Mouse (Mus musculus) lung, adult 2 months (tissue): ENCODE measurements around the gene Zfp354c. TPM values are rescaled to one million over a fixed set of nuclear protein-coding genes. Genes with fewer than 3 reads are reported as not detected.
A peak's percentile ranks its signal among the peaks of the same experiment; 100 is the strongest.

Experiments used
- DNase-seq: peaks from one replicate; pipeline ENCODE4 v3.0.0; 2022
- H3K4me1 ChIP-seq: fragments of 200-500 bp; 2 replicates; pipeline ENCODE4 v1.6.1; 2011; ENCODE audit warnings: low read length; ENCODE audit not compliant: control insufficient read depth, insufficient read depth
- H3K4me3 ChIP-seq: fragments of 200-500 bp; replicated peaks from 2 replicates; pipeline ENCODE3; 2011; ENCODE audit warnings: low read depth, mild to moderate bottlenecking, control low read depth, low read length; ENCODE audit errors: extremely low read depth
- CTCF ChIP-seq: fragments of 200-500 bp; IDR thresholded peaks from 2 replicates; pipeline ENCODE4 v1.5.1; 2011; ENCODE audit warnings: mild to moderate bottlenecking, low read length, control low read depth; ENCODE audit not compliant: insufficient read depth
- POLR2A ChIP-seq: fragments of 200-500 bp; IDR thresholded peaks from 2 replicates; pipeline ENCODE4 v1.6.1; 2011; ENCODE audit warnings: low read depth, mild to moderate bottlenecking, control low read depth, low read length, borderline replicate concordance; ENCODE audit errors: extremely low read depth
- WGBS: fragments of 180-500 bp; shearing (Covaris S2); methylation state at CpG from one replicate; pipeline ENCODE4 v1.1.7; 2018; 5-methylcytosine and 5-hydroxymethylcytosine counted together
- polyA plus RNA-seq: library from polyadenylated mRNA; depleted of rRNA; stranded (reverse); fragments of >200 nt; gene quantifications from 2 replicates; pipeline ENCODE4 v1.2.3, GENCODE M21; 2012; rRNA removed

Zfp354c gene
- 1.5 and 2.5 TPM in 2 replicates for polyA plus RNA-seq

GRCm38 (mm10) chr11:50827010-50827953 is at the start of gene Zfp354c:
Gene Zfp354c, minus strand, starts transcription at chr11:50827724.
- TF ChIP-seq POLR2A = peak; percentile 78; the same call in 1 of the 2 replicates
- no peak for TF ChIP-seq CTCF
- WGBS = 1% methylated on average over 45 of the region's 45 CpGs
- DNase-seq = peak; percentile 79
- Histone ChIP-seq H3K4me1 (no peaks in the 10 kb centered on the region), H3K4me3 (peak within 1 kb of the TSS; percentile 92)

- H3K4me3 ChIP-seq = no peak overlapping the region
- H3K4me1 ChIP-seq = no peaks in the 10 kb centered on the region; the same call in 1 of the 2 replicates
- WGBS = under 1% methylated on average over 72 of the region's 72 CpGs
- TF ChIP-seq CTCF (no peak), POLR2A (no peak)
- no peak for DNase-seq
Measured at GRCm38 (mm10) chr11:50850989-50851601, 23.6 kb upstream of the Zfp354c start.

GRCm38 (mm10) chr11:50850177-50850735 is 22.7 kb upstream of the Zfp354c start, which contains the start of gene Grm6:
Gene Grm6, plus strand, starts transcription at chr11:50850685.
- under 1% methylated on average over 11 of the region's 11 CpGs for WGBS
- Histone ChIP-seq H3K4me3 (no peak within 1 kb of the TSS), H3K4me1 (no peaks in the 10 kb centered on the region; the same call in 1 of the 2 replicates)
- DNase-seq = no peak
- TF ChIP-seq CTCF = no peak
- TF ChIP-seq POLR2A = no peak

- 2% methylated on average over 10 of the region's 10 CpGs for WGBS
- DNase-seq = no peak
- TF ChIP-seq POLR2A (no peak), CTCF (no peak)
- no peaks in the 10 kb centered on the region; the same call in 1 of the 2 replicates for H3K4me1 ChIP-seq
- H3K4me3 ChIP-seq = no peak overlapping the region
Measured at GRCm38 (mm10) chr11:50849310-50849709, 21.8 kb upstream of the Zfp354c start.

DNA sequence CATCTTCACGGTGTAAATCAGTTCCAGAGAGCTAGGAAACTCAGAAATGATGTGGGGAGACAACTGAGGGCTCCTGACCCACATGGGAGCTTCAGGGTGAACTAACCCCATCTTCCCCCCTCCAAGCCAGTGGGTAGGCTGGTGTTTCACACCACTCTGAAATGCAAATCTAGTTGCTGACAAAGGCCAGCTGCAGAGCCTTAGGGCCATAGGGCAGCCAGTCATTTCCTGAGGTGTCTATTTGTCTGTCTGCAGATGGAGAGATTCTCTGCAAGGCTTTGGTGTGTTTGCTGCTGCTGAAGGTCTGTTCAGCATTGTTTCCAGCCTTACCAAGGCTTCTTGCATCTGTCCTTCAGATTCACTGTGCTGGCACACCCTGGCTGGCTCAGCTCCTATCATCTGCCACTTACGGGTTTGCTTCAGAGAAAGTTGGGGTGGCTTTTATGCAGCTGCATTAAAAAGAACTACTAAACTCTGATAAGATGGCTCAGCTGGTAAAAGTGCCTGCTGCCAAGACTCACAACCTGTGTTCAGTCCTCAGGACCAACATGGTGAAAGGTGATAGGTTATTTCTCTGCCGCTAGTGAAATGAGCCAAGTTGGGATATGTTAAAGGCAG is 21.1 kb upstream of the Zfp354c start:
- 33% methylated on average over 3 of the region's 3 CpGs for WGBS
- no peak for TF ChIP-seq POLR2A
- TF ChIP-seq CTCF = no peak
- DNase-seq = no peak
- no peaks in the 10 kb centered on the region; the same call in 1 of the 2 replicates for H3K4me1 ChIP-seq
- no peak overlapping the region for H3K4me3 ChIP-seq

GRCm38 (mm10) chr11:50847047-50847446 is 19.5 kb upstream of the Zfp354c start:
- DNase-seq = no peak
- Histone ChIP-seq H3K4me1 (no peaks in the 10 kb centered on the region; the same call in 1 of the 2 replicates), H3K4me3 (no peak overlapping the region)
- TF ChIP-seq POLR2A = no peak
- TF ChIP-seq CTCF = 0 out of 2 replicates have a peak, but pooled peaks have one; percentile 24
- WGBS = 73% methylated on average over 5 of the region's 5 CpGs

GRCm38 (mm10) chr11:50845951-50846350 is 18.4 kb upstream of the Zfp354c start:
- no peak for DNase-seq
- no peak overlapping the region for H3K4me3 ChIP-seq
- TF ChIP-seq POLR2A (no peak), CTCF (no peak)
- 92% methylated on average over 3 of the region's 3 CpGs for WGBS
- no peaks in the 10 kb centered on the region for H3K4me1 ChIP-seq

GRCm38 (mm10) chr11:50841023-50841735 is 13.7 kb upstream of the Zfp354c start, which contains the start of gene Zfp879:
Gene Zfp879, minus strand, starts transcription at chr11:50841552.
- 17% methylated on average over 22 of the region's 22 CpGs for WGBS
- Histone ChIP-seq H3K4me1 (no peaks in the 10 kb centered on the region), H3K4me3 (peak within 1 kb of the TSS; percentile 36)
- peak; percentile 83 for DNase-seq
- peak; percentile 57; the same call in 1 of the 2 replicates for TF ChIP-seq POLR2A
- no peak for TF ChIP-seq CTCF

- no peak overlapping the region for H3K4me3 ChIP-seq
- TF ChIP-seq POLR2A (no peak), CTCF (no peak)
- no peak for DNase-seq
- 69% methylated on average over 4 of the region's 4 CpGs for WGBS
- H3K4me1 ChIP-seq = no peaks in the 10 kb centered on the region
Measured at GRCm38 (mm10) chr11:50835727-50836126, 8.2 kb upstream of the Zfp354c start.
